Mouse (Mus musculus) regulatory T cell (primary cell): ENCODE measurements around the gene Tagln.

ENCODE experiments used
- in situ Hi-C: fragments of 300-600 bp; cut with MboI, MseI; formaldehyde crosslinking; loops from one replicate; pipeline ENCODE4 v1.15.1; 2025; ENCODE audit warnings: high pct_unique_total_duplicates

Gene Tagln

GRCm38 (mm10) chr9:45907078-45907428 lies 28.8 kb downstream of the Tagln start:
- in situ Hi-C loops: no loop called here

GRCm38 (mm10) chr9:45906355-45907077 lies 29.3 kb downstream of the Tagln start, which contains the start of the genes Pcsk7 and Rnf214:
TSS of gene Pcsk7 (plus strand) at chr9:45906497.
TSS of gene Rnf214 (minus strand) at chr9:45906911.
- in situ Hi-C loops: no loop called here

- in situ Hi-C loops: no loop called here
Measured at GRCm38 (mm10) chr9:45905811-45906237, 30.0 kb downstream of the Tagln start.

GRCm38 (mm10) chr9:45905196-45905595 lies 30.7 kb downstream of the Tagln start:
- in situ Hi-C loops: no loop called here

GRCm38 (mm10) chr9:45893681-45894080 lies 42.2 kb downstream of the Tagln start:
- in situ Hi-C loops: no loop called here
